Mouse (Mus musculus) MEL (cell line): Measurements from ENCODE around the gene Hmga1.

ENCODE experiments used
- BHLHE40 ChIP-seq: IDR thresholded peaks from 2 replicates; pipeline ENCODE4 v1.6.1; 2012; ENCODE audit warnings: low read depth, mild to moderate bottlenecking, inconsistent platforms, low read length, improper control_type of control experiment, borderline replicate concordance
- CTCF ChIP-seq, 3 experiments: IDR thresholded peaks in 2 of 3; conservative IDR thresholded peaks in 1 of 3; 2 replicates each; pipeline ENCODE4 v1.5.1; 2011 to 2012; ENCODE audit warnings: low read length in 3 of 3, low read depth in 2 of 3, mild to moderate bottlenecking in 2 of 3, improper control_type of control experiment in 1 of 3, inconsistent platforms in 1 of 3, mixed read lengths in 1 of 3, moderate library complexity in 1 of 3; ENCODE audit not compliant: control insufficient read depth in 1 of 3, insufficient read depth in 1 of 3, poor library complexity in 1 of 3, severe bottlenecking in 1 of 3
- EP300 ChIP-seq, 2 experiments: IDR thresholded peaks; 2 replicates each; pipeline ENCODE4 v1.6.1; 2011; ENCODE audit warnings: improper control_type of control experiment in 2 of 2, low read length in 2 of 2, low read depth in 1 of 2, mild to moderate bottlenecking in 1 of 2
- GABPA ChIP-seq: IDR thresholded peaks from 2 replicates; pipeline ENCODE4 v1.6.1; 2012; ENCODE audit warnings: low read depth, mild to moderate bottlenecking, inconsistent platforms, low read length, improper control_type of control experiment, moderate library complexity
- GATA1 ChIP-seq: IDR thresholded peaks from 2 replicates; pipeline ENCODE4 v1.6.1; 2011; ENCODE audit warnings: low read depth, low read length, improper control_type of control experiment
- HCFC1 ChIP-seq: IDR thresholded peaks from 2 replicates; pipeline ENCODE4 v1.6.1; 2012; ENCODE audit warnings: low read depth, mild to moderate bottlenecking, inconsistent platforms, low read length, improper control_type of control experiment, moderate library complexity
- MAFK ChIP-seq: IDR thresholded peaks from 2 replicates; pipeline ENCODE4 v1.6.1; 2011; ENCODE audit warnings: low read depth, mild to moderate bottlenecking, low read length, improper control_type of control experiment, borderline replicate concordance
- MYC ChIP-seq: IDR thresholded peaks from 2 replicates; pipeline ENCODE4 v1.6.1; 2011; ENCODE audit warnings: low read depth, mild to moderate bottlenecking, low read length, improper control_type of control experiment, moderate library complexity
- POLR2A ChIP-seq, 2 experiments: IDR thresholded peaks; 2 replicates each; pipeline ENCODE4 v1.6.1; 2011 to 2012; ENCODE audit warnings: low read length in 2 of 2, mild to moderate bottlenecking in 2 of 2, control low read depth in 1 of 2, improper control_type of control experiment in 1 of 2, low read depth in 1 of 2, moderate library complexity in 1 of 2; ENCODE audit not compliant: control insufficient read depth in 1 of 2, insufficient read depth in 1 of 2, poor library complexity in 1 of 2
- TAL1 ChIP-seq: IDR thresholded peaks from 2 replicates; pipeline ENCODE4 v1.6.1; 2012; ENCODE audit warnings: mild to moderate bottlenecking, inconsistent platforms, low read length, moderate library complexity, mixed read lengths
- TCF12 ChIP-seq: IDR thresholded peaks from 2 replicates; pipeline ENCODE4 v1.6.1; 2014; ENCODE audit warnings: low read depth, mild to moderate bottlenecking, inconsistent platforms, low read length, improper control_type of control experiment, moderate library complexity
- USF1 ChIP-seq: IDR thresholded peaks from 2 replicates; pipeline ENCODE4 v1.6.1; 2014; ENCODE audit warnings: low read depth, mild to moderate bottlenecking, inconsistent platforms, low read length, improper control_type of control experiment, moderate library complexity
- ZC3H11A ChIP-seq: IDR thresholded peaks from 2 replicates; pipeline ENCODE4 v1.6.1; 2012; ENCODE audit warnings: low read depth, mild to moderate bottlenecking, inconsistent platforms, low read length, improper control_type of control experiment

DNA sequence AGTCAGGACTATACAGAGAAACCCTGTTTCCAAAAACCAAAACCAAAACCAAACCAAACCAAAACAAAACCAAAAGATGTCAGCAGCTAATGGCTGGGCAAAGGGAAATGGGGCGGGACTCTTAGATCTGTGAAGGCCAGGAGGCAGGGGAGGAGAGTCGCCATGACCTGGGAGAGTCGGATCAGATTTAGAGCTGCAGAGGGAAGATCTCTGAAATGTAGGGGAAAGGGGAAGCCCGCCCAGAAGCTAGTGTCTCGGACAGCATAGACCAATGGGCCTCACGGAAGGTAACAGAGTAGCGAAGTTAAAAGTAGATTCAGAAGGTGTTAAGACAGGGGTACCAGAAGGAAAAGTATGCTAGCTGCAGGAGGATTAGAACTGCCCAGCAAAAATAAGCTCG, 15.0 kb downstream of the Hmga1 start:
- TF ChIP-seq CTCF (IDR thresholded peaks at IDR 0.05 in 2 of 3, conservative IDR thresholded peaks at IDR 0.05 in 1 of 3; ENCODE audit: control insufficient read depth in 1 of 3, insufficient read depth in 1 of 3, low read depth in 2 of 3, low read length in 3 of 3, poor library complexity in 1 of 3, severe bottlenecking in 1 of 3) (no peak), EP300 (IDR thresholded peaks at IDR 0.05; ENCODE audit: low read depth in 1 of 2, low read length in 2 of 2) (no peak), BHLHE40 (no peak), GATA1 (no peak), USF1 (no peak), GABPA (no peak), MAFK (no peak), TCF12 (no peak), MYC (no peak), POLR2A (IDR thresholded peaks at IDR 0.05; ENCODE audit: control insufficient read depth in 1 of 2, insufficient read depth in 1 of 2, low read depth in 1 of 2, low read length in 2 of 2, poor library complexity in 1 of 2) (no peak), ZC3H11A (no peak), TAL1 (no peak), HCFC1 (no peak)
